Mouse (Mus musculus) cerebellum, adult 2 months (tissue): ENCODE measurements at regions not wholly inside any gene's neighbourhood (a gene's known extent, or its start where the extent isn't known, plus 50 kb on each side); places are given as distances from the start of the nearest gene placed in this dataset.

Experiments used
- CTCF ChIP-seq: fragments of 200-500 bp; IDR thresholded peaks from 2 replicates; pipeline ENCODE4 v1.5.1; 2011; ENCODE audit warnings: low read depth, mild to moderate bottlenecking, control low read depth, low read length, moderate library complexity, borderline replicate concordance; ENCODE audit not compliant: insufficient read depth
- POLR2A ChIP-seq: fragments of 200-500 bp; IDR thresholded peaks from 2 replicates; pipeline ENCODE4 v1.6.1; 2011; ENCODE audit warnings: low read length, control low read depth, borderline replicate concordance; ENCODE audit not compliant: insufficient read depth

DNA sequence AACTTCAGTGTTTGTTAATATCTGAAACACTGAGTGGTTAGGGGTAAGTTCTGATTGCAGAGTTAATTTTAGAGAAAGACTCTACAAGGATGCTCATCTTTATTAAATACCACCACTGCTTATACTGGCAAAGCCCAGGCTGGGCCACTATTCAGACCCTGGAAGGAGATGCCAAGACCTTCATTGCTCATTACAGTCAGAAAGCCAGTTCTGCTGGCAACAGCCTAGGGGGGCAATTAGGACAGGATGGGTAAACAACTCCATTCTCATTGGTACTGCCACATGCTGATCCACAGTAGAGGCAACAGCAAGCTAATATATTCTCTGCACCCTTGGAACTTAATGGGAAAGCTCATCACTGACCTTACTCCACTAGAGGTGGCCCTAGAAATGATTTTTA, 568.5 kb downstream of the Efnb2 start:
- no peak for TF ChIP-seq POLR2A
- TF ChIP-seq CTCF = no peak
